Mouse (Mus musculus): ENCODE results near the gene Wdr72.

GRCm38 (mm10) chr9:74102615-74103014 lies 7.5 kb upstream of the Wdr72 start:
- TF ChIP-seq CTCF (IDR thresholded peaks at IDR 0.05; ENCODE audit: low read depth) (no peak), EP300 (IDR thresholded peaks at IDR 0.05; ENCODE audit: low read depth) (no peak)
